Mouse (Mus musculus): ENCODE data around the gene Gm49325. TPM values are rescaled to one million over a fixed set of nuclear protein-coding genes. Genes with fewer than 3 reads are reported as not detected.
A peak's percentile ranks its signal among the peaks of the same experiment; 100 is the strongest.

The Gm49325 gene
- polyA plus RNA-seq, 1 experiment from 2014 or later, result 1.8 TPM

DNA sequence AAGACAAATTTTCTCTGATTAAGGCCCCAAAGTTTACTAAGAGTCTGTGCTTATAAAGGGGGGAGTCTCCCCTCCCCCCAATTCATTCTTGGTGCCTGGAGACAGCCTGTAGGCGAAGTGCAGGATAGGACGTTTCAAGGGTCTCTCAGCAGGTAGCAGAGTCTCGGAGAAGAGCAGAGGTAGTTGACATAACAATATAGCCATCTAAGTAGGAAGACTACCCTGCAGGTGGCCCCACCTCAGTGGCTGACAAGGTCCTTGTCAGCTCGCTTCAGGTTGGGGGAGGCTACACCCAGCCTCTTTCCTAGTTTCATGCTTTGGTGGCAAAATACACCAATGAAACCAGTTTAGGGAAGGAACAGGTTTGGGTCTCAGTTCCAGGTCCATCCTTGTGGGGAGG is 3.0 kb upstream of the Gm49325 start:
- DNase-seq (ENCODE audit: low spot score) (no peak), ATAC-seq (replicated peaks; ENCODE audit: low FRiP score) (no peak)
- peaks cover 6% of the 10 kb centered on the region for H3K36me3 ChIP-seq (ENCODE audit: control insufficient read depth, insufficient read depth, low read length)
- H3K4me2 ChIP-seq, result no peak overlapping the region
- no peak overlapping the region for H3K4me3 ChIP-seq (ENCODE audit: low read depth, low read length)
- H3K27me3 ChIP-seq (replicated peaks; ENCODE audit: control insufficient read depth, insufficient read depth, low read length), result no peaks in the 10 kb centered on the region
- H3K9me3 ChIP-seq (ENCODE audit: control insufficient read depth, low read length), result no peaks in the 10 kb centered on the region
- no peak overlapping the region for H3K9ac ChIP-seq (ENCODE audit: low read depth, low read length)
- H3K27ac ChIP-seq (ENCODE audit: low read depth, low read length), result no peak overlapping the region
- H3K4me1 ChIP-seq (replicated peaks; ENCODE audit: control insufficient read depth, insufficient read depth, low read length), result peaks cover 10% of the 10 kb centered on the region
- 64% methylated on average over 4 of the region's 4 CpGs for WGBS

DNA sequence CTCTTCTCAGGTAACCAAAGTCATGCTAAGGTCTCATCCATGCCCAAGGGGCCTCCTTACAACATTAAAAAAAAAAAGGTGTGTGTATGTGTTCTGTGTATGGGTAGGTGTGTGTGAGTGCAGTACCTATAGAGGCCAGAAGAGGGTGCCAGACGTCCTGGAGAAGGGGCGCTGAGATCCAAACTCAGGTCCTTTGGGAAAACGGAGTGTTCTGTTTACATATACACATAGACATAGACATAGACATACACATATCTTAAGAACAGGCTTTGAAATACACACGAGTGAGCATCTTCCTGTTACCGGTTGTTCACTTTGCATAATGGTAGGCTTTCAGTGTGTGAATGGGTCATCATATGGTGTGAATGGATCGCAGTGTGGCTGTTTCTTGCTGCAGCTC is 1.9 kb upstream of the Gm49325 start:
- no peaks in the 10 kb centered on the region for H3K9me3 ChIP-seq (ENCODE audit: control insufficient read depth, low read length)
- H3K36me3 ChIP-seq (ENCODE audit: control insufficient read depth, insufficient read depth, low read length), result peaks cover 6% of the 10 kb centered on the region; the same call in 1 of the 2 replicates
- ATAC-seq (replicated peaks; ENCODE audit: low FRiP score), result no peak
- H3K27me3 ChIP-seq (replicated peaks; ENCODE audit: control insufficient read depth, insufficient read depth, low read length), result no peaks in the 10 kb centered on the region
- H3K4me2 ChIP-seq, result no peak overlapping the region
- DNase-seq (ENCODE audit: low spot score), result no peak
- 89% methylated on average over 6 of the region's 6 CpGs for WGBS
- peaks cover 10% of the 10 kb centered on the region for H3K4me1 ChIP-seq (replicated peaks; ENCODE audit: control insufficient read depth, insufficient read depth, low read length)
- no peak overlapping the region for H3K9ac ChIP-seq (ENCODE audit: low read depth, low read length)
- H3K27ac ChIP-seq (ENCODE audit: low read depth, low read length), result no peak overlapping the region
- no peak overlapping the region for H3K4me3 ChIP-seq (ENCODE audit: low read depth, low read length)

DNA sequence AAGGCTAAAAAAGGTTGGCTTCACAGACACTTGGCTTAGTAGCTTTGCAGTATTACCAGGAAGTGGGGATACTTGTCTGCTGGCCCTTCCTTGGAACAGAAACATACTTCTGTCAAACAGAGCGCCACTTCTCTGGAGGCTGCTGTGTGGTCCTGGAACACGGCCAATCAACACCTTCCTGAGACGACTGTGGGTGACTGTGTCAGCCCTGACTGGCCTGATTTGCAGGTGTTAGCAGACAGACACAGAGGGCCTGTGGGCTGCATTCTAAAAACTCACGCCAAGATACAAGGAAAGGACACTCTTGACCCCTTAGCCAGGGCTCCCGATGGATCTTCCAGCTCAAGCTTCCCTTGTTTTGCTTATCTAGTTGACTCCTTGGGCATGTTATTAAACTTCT is 1.0 kb upstream of the Gm49325 start:
- H3K4me2 ChIP-seq, result no peak overlapping the region
- no peaks in the 10 kb centered on the region for H3K27me3 ChIP-seq (replicated peaks; ENCODE audit: control insufficient read depth, insufficient read depth, low read length)
- 85% methylated on average over 5 of the region's 5 CpGs for WGBS
- H3K9me3 ChIP-seq (ENCODE audit: control insufficient read depth, low read length), result no peaks in the 10 kb centered on the region
- H3K9ac ChIP-seq (ENCODE audit: low read depth, low read length), result no peak overlapping the region
- no peak overlapping the region for H3K4me3 ChIP-seq (ENCODE audit: low read depth, low read length)
- ATAC-seq (replicated peaks; ENCODE audit: low FRiP score), result no peak
- H3K27ac ChIP-seq (ENCODE audit: low read depth, low read length), result 0 out of 2 replicates have a peak overlapping the region, but pooled peaks have one; percentile 10
- DNase-seq (ENCODE audit: low spot score), result no peak
- H3K36me3 ChIP-seq (ENCODE audit: control insufficient read depth, insufficient read depth, low read length), result peaks cover 10% of the 10 kb centered on the region; the same call in 1 of the 2 replicates
- H3K4me1 ChIP-seq (replicated peaks; ENCODE audit: control insufficient read depth, insufficient read depth, low read length), result peaks cover 10% of the 10 kb centered on the region

DNA sequence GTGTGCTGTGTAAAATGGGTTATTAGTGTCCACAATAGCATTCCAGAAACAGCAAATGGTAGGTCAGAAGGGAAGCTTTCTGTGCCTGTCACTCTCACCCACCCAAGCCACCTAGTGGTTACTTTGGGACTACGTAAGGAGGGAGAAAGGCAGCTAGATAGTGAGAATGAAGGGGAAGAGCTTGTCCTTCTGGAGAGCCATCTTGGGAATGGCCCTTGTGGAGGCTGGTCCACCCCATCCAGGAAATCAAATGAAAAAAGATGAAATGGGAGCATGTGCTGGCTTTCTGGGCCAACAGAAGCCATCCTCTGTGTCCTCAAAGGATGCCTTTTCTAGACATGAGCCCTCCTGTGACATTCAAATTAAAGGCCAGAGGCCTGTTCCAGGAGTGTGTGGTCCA is 629 bp upstream of the Gm49325 start:
- ATAC-seq (replicated peaks; ENCODE audit: low FRiP score), result peak; percentile 30; the same call in 1 of the 2 replicates
- H3K36me3 ChIP-seq (ENCODE audit: control insufficient read depth, insufficient read depth, low read length), result peaks cover 12% of the 10 kb centered on the region; the same call in 1 of the 2 replicates
- peak overlapping the region; percentile 85 for H3K4me3 ChIP-seq (ENCODE audit: low read depth, low read length)
- H3K4me2 ChIP-seq, result peak overlapping the region; percentile 97
- peak overlapping the region; percentile 94 for H3K9ac ChIP-seq (ENCODE audit: low read depth, low read length)
- no peaks in the 10 kb centered on the region for H3K27me3 ChIP-seq (replicated peaks; ENCODE audit: control insufficient read depth, insufficient read depth, low read length)
- DNase-seq (ENCODE audit: low spot score), result no peak
- WGBS, result 48% methylated on average over 1 of the region's 1 CpGs
- H3K27ac ChIP-seq (ENCODE audit: low read depth, low read length), result peak overlapping the region; percentile 98
- H3K9me3 ChIP-seq (ENCODE audit: control insufficient read depth, low read length), result no peaks in the 10 kb centered on the region
- peaks cover 10% of the 10 kb centered on the region for H3K4me1 ChIP-seq (replicated peaks; ENCODE audit: control insufficient read depth, insufficient read depth, low read length)

DNA sequence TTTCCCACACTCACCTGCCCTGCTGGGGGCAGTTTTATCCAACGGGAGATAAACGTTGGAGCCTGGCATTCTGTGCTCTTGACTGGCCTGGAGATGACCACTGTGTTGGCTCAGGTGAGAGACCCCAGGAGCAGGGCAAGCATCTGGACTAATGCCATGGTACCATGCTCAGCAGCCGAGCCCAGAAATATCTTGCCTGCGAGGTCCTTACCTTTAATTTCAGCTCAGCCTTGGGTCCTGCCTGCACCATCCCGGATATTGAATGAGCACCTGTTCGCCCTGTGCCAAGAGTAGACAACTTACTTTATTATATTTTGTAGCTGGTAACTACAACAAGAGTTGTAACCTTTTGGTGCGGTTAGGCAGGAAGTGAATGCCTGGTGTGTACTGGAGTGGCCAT is 858 bp downstream of the Gm49325 start:
- peak overlapping the region; percentile 98 for H3K27ac ChIP-seq (ENCODE audit: low read depth, low read length)
- H3K4me2 ChIP-seq, result peak overlapping the region; percentile 97
- H3K4me1 ChIP-seq (replicated peaks; ENCODE audit: control insufficient read depth, insufficient read depth, low read length), result peaks cover 13% of the 10 kb centered on the region
- no peak for DNase-seq (ENCODE audit: low spot score)
- H3K9me3 ChIP-seq (ENCODE audit: control insufficient read depth, low read length), result no peaks in the 10 kb centered on the region
- H3K4me3 ChIP-seq (ENCODE audit: low read depth, low read length), result peak overlapping the region; percentile 85
- peak; percentile 21 for ATAC-seq (replicated peaks; ENCODE audit: low FRiP score)
- no peaks in the 10 kb centered on the region for H3K27me3 ChIP-seq (replicated peaks; ENCODE audit: control insufficient read depth, insufficient read depth, low read length)
- peaks cover 24% of the 10 kb centered on the region for H3K36me3 ChIP-seq (ENCODE audit: control insufficient read depth, insufficient read depth, low read length)
- H3K9ac ChIP-seq (ENCODE audit: low read depth, low read length), result peak overlapping the region; percentile 94
- 22% methylated on average over 7 of the region's 7 CpGs for WGBS

DNA sequence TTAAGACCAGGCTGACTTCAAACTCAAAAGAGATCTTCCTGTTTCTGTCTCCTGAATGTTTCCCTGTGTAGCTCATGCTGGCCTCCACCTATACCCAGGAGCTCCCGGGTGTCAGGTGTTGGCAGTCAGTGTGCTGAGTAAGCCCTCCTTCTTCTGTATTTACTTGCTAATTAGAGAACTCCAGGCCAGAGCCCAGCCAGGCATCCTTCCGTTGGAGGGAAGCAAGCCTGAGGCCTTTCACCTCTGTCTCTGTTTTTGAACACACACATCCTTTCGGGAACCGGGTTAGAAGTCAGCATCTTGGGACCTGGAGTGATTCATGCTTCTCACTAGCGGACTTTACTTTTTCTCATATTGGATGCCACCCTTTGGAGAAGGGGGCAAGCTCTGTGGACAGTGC is 1.4 kb downstream of the Gm49325 start:
- peak overlapping the region; percentile 94 for H3K9ac ChIP-seq (ENCODE audit: low read depth, low read length)
- H3K9me3 ChIP-seq (ENCODE audit: control insufficient read depth, low read length), result no peaks in the 10 kb centered on the region
- 62% methylated on average over 5 of the region's 5 CpGs for WGBS
- DNase-seq (ENCODE audit: low spot score) (no peak), ATAC-seq (replicated peaks; ENCODE audit: low FRiP score) (no peak)
- H3K36me3 ChIP-seq (ENCODE audit: control insufficient read depth, insufficient read depth, low read length), result peaks cover 24% of the 10 kb centered on the region
- H3K4me3 ChIP-seq (ENCODE audit: low read depth, low read length), result peak overlapping the region; percentile 85
- H3K4me1 ChIP-seq (replicated peaks; ENCODE audit: control insufficient read depth, insufficient read depth, low read length), result peaks cover 13% of the 10 kb centered on the region
- H3K27ac ChIP-seq (ENCODE audit: low read depth, low read length), result peak overlapping the region; percentile 98; the same call in 1 of the 2 replicates
- peak overlapping the region; percentile 97 for H3K4me2 ChIP-seq
- H3K27me3 ChIP-seq (replicated peaks; ENCODE audit: control insufficient read depth, insufficient read depth, low read length), result no peaks in the 10 kb centered on the region

DNA sequence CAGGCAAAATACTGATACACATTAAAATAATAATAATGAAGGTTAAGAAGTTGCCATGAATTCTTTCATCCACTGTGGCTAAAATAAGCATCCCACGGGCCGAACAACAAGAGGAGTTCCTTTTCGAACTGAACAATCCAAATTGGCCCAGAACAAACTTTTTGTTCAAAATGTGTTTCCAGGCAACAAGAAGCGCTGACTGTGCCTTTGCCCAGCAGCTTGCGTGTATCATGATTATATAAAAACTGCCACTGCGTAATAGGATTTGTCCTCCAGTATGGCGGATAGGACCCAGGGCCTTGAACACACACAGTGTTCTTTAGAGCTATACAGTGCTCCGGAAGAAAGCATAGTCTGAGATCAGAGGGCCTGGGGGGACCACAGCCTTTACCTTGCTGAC is 2.6 kb downstream of the Gm49325 start:
- ATAC-seq (replicated peaks; ENCODE audit: low FRiP score), result no peak
- H3K27ac ChIP-seq (ENCODE audit: low read depth, low read length), result no peak overlapping the region
- H3K4me3 ChIP-seq (ENCODE audit: low read depth, low read length), result no peak overlapping the region
- H3K4me2 ChIP-seq, result no peak overlapping the region
- peaks cover 13% of the 10 kb centered on the region for H3K4me1 ChIP-seq (replicated peaks; ENCODE audit: control insufficient read depth, insufficient read depth, low read length)
- DNase-seq (ENCODE audit: low spot score), result no peak
- H3K9me3 ChIP-seq (ENCODE audit: control insufficient read depth, low read length), result no peaks in the 10 kb centered on the region
- no peak overlapping the region for H3K9ac ChIP-seq (ENCODE audit: low read depth, low read length)
- no peaks in the 10 kb centered on the region for H3K27me3 ChIP-seq (replicated peaks; ENCODE audit: control insufficient read depth, insufficient read depth, low read length)
- H3K36me3 ChIP-seq (ENCODE audit: control insufficient read depth, insufficient read depth, low read length), result peaks cover 31% of the 10 kb centered on the region
- 90% methylated on average over 8 of the region's 8 CpGs for WGBS

DNA sequence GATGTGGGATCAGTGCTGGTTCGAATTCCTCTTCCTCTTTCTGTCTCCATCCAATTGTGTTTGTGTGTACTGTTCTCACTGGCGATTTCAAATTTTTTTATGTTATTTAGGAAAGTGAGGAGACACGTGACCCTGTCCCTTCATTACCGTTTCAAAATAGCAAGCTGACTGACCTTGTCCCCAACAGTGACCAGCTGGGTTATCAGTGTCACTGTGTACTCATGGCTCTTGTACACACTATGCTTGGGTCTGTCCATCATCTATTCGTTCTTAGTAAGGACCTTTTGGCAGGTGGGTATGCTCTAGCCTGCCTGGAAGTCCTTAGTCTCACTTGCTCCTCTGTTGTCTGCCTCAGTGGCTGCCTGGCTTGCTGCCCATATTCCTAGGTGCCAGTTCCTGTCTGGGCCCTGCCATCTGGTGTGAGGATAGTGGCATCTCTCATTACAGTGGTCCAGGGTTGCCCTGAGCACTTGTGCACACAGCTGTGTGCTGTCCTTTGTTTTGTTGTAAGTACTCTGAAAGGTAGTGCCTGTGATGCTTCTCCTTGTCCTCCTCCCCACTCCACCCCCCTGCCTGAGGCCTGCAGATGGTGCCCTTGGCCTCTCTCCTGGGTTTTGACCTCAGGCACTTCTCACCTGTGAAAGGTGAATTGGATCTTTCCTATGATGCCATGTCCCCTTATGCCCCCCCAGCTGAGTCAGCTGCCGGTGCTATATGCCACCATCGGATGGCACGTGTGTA is 4.4 kb downstream of the Gm49325 start:
- Histone ChIP-seq H3K36me3 (ENCODE audit: control insufficient read depth, insufficient read depth, low read length) (peaks cover 44% of the 10 kb centered on the region), H3K9ac (ENCODE audit: low read depth, low read length) (no peak overlapping the region), H3K4me2 (no peak overlapping the region), H3K4me1 (replicated peaks; ENCODE audit: control insufficient read depth, insufficient read depth, low read length) (peaks cover 13% of the 10 kb centered on the region), H3K9me3 (ENCODE audit: control insufficient read depth, low read length) (no peaks in the 10 kb centered on the region), H3K4me3 (ENCODE audit: low read depth, low read length) (no peak overlapping the region), H3K27me3 (replicated peaks; ENCODE audit: control insufficient read depth, insufficient read depth, low read length) (no peaks in the 10 kb centered on the region), H3K27ac (ENCODE audit: low read depth, low read length) (peak overlapping the region; percentile 43; the same call in 1 of the 2 replicates)
- 84% methylated on average over 8 of the region's 8 CpGs for WGBS
- DNase-seq (ENCODE audit: low spot score) (no peak), ATAC-seq (replicated peaks; ENCODE audit: low FRiP score) (no peak)

DNA sequence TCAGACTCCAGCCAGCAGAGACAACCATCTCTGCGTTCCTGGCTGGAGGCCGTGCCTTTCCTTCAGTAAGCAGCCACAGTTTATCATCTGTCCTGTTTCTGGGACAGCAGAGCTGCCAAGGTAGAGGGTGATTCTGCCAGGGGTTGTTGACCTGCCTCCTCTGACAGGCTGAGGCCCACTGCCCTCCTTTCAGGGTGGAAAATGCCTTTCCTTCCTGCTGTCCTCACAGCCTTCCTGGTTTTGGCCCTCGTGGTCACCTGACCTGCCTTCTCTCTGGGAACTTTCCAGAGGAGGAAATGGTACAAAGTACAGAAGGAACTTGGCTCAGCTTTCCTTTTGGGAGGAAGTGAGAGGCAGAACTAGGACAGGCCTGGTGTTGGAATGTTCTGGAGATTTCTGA is 7.4 kb downstream of the Gm49325 start:
- Histone ChIP-seq H3K27me3 (replicated peaks; ENCODE audit: control insufficient read depth, insufficient read depth, low read length) (no peaks in the 10 kb centered on the region), H3K9ac (ENCODE audit: low read depth, low read length) (no peak overlapping the region), H3K4me1 (replicated peaks; ENCODE audit: control insufficient read depth, insufficient read depth, low read length) (peaks cover 6% of the 10 kb centered on the region), H3K9me3 (ENCODE audit: control insufficient read depth, low read length) (no peaks in the 10 kb centered on the region), H3K4me2 (no peak overlapping the region), H3K36me3 (ENCODE audit: control insufficient read depth, insufficient read depth, low read length) (peaks cover 61% of the 10 kb centered on the region), H3K27ac (ENCODE audit: low read depth, low read length) (no peak overlapping the region), H3K4me3 (ENCODE audit: low read depth, low read length) (no peak overlapping the region)
- 65% methylated on average over 3 of the region's 3 CpGs for WGBS
- ATAC-seq (replicated peaks; ENCODE audit: low FRiP score) (no peak), DNase-seq (ENCODE audit: low spot score) (no peak)
